Mouse (Mus musculus) ZHBTc4 (cell line): ENCODE data around the gene Utrn.

ENCODE experiments used
- DNase-seq: peaks from one replicate; pipeline ENCODE4 v3.0.0-alpha.2; 2011; ENCODE audit warnings: low read depth, low spot score

Utrn gene

DNA sequence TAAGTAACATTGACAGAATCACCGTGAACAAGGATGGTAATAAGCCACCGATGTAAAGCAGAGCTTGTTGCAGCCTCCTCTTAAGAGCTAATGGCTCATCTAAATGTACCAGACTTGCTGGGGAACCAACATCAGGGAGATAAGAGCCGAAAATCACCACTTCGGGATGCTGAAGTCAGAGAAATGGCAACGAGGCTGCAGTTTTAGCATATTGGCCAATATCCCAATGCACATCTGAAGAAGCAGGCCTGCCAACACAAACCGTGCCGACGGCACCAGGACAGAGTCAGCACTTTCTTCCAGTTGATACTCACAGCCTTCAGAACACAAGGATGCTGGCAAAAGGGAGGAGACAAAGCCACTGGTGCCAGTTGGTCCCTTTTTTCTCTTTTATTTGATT, 442.3 kb downstream of the Utrn start:
- DNase-seq = no peak

DNA sequence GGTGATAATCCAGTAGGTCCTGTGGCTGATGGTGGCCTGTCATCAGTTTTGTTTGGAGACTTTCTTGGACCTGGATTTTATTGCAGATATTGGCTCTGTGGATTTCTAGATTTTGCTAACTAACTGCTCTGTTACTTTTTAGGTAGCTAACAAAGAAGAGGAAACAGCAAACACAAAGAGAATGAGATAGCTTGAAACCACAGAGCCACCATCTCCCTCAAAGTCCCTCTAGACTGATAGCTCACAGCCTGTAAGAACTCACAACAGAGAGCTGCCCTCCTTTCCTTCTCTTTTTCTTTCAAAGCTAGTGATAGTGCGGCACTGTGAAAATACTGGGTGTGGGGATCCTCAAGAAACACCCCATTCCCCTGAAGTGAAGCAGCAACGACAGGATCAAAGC, 444.2 kb downstream of the Utrn start:
- no peak for DNase-seq

GRCm38 (mm10) chr10:12423994-12424725, 445.0 kb downstream of the Utrn start:
- no peak for DNase-seq

GRCm38 (mm10) chr10:12414967-12415366, 454.2 kb downstream of the Utrn start:
- DNase-seq = no peak

GRCm38 (mm10) chr10:12406338-12407110, 462.6 kb downstream of the Utrn start:
- DNase-seq = no peak

DNA sequence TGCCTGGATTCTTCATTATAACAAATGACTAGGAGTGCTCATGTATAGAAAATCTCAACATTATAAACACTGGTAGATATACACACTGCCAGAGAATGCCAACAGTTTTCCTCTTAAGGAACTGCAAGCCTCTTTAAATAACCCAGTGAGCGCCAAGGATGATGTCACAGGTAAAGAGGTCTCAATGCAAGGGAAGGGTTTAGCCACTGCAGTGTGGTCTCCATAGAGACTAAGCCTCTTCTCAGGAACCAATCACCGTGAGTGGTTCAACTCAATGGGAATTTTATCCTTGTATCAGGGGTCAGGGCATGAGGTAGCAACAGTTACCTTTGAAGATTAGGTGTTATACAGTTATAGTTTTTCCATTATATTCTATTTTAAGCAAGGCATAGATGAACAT, 469.7 kb downstream of the Utrn start:
- no peak for DNase-seq

GRCm38 (mm10) chr10:12380139-12380538, 489.0 kb downstream of the Utrn start:
- DNase-seq = no peak

DNA sequence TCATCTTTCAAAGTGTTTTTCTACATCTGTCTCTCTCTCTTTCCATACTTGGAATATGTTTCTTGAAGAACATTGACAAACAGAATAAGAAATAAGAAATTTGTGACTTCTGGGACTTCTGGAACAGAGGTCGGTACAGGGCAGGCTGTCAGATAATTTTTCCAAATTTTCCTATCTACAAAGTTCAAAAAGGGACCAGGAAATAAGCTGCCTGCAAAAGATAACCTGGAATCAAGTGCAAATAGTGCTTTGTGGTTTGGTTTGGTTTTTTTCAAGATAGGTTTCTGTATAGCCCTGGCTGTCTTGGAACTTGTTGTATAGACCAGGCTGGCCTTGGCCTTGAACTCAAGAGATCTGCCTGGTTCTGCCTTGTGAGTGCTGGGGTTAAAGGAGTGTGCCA, 490.0 kb downstream of the Utrn start:
- no peak for DNase-seq

- no peak for DNase-seq
Measured at GRCm38 (mm10) chr10:12377727-12378126, 491.4 kb downstream of the Utrn start.

DNA sequence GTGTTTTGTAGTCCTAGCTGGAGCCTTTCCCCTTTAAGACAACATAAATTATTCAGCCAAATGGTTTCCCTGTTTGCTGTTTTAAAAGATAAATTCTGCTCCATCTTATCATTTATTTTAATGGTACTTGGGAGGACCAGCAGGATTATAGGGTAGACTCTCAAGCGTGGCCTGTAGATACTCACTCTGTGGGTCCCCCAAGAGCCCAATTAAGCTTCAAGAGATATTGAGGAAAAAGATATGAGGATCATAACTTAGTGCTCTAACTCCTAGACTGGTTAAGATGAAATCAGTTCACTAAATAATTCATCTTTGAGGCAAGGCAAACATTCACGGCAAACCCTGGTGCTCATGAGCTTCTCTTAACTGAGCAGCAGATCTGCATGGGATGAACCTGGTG, 493.1 kb downstream of the Utrn start:
- DNase-seq = no peak

DNA sequence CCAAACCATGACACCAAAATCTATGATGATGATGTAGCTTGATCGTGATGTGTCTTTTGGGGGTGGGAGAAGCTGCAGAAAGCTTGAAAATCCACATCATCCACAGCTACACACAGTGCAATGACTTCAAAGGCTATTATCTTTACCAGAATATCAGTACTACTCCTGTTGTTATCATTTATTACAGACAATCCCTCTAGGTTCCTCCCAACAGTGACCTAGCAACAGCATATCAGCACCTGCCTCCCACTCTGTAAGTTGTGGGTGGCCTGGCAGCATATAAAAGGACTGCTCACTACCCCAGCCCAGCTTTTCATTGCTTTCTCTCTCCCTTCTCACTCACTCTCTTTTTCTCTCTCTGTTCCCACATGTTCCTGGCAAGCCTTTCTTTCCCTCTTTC, 494.4 kb downstream of the Utrn start:
- DNase-seq = no peak

- DNase-seq = no peak
Measured at GRCm38 (mm10) chr10:12354556-12354955, 514.6 kb downstream of the Utrn start.

GRCm38 (mm10) chr10:12354106-12354505, 515.1 kb downstream of the Utrn start:
- DNase-seq = no peak

DNA sequence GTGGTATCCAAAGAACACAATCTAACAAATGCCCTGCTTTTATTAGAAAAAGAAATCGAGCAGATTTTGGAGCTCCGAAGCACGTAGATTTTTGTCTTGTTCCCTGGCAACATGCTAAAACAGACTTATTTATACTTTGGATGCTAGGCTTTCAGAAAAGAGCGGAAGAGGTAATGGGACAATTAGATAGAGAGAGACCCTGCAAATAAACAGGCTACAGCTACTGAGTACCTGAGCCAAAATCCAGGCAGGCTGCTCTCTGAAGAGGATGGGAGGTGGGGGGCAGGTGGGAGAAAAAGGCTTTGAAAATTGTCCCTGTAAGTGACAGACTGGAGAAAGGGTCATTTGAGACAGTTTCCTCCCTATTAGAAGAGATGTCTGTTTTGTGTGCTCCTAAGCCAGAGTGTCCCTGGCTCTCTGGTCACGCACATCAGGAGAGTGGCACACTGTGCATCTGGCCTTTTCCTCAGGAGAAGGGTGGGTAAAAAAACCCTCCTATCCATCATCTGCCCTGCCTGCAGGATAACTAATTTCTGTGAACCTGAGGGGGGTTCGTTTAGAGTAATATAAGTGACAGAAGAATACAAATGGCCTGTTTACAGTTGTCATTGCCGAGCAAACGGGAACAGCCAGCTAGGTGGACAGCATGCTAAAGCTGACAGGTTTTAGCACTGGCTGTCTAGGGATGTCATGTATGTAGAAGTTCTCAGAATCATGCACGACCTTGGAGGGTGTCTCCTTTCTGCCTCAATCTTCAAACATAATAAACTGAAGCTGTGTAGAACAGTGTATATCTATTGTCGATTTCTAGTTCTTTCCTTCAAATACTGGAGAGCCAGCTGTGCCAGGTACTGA, 529.2 kb downstream of the Utrn start:
- DNase-seq = no peak

- no peak for DNase-seq
Measured at GRCm38 (mm10) chr10:12339005-12339703, 530.0 kb downstream of the Utrn start.
